Mouse (Mus musculus) limb, embryonic 14.5 days (tissue): Measurements from ENCODE around the gene Ajuba. TPM values are rescaled to one million over a fixed set of nuclear protein-coding genes. Genes with fewer than 3 reads are reported as not detected.

Experiments
- ATAC-seq: fragments of 200-750 bp; cut with Nextera tagmentation; 2 replicates; pipeline ENCODE4 v1.8.0; 2017; ENCODE audit warnings: low read depth, moderate number of reproducible peaks, moderate TSS enrichment; ENCODE audit not compliant: low FRiP score
- DNase-seq: peaks from one replicate; pipeline ENCODE4 v3.0.0-alpha.2; 2015; ENCODE audit warnings: low spot score
- H3K27ac ChIP-seq: fragments of 300-500 bp; sonication (generic); replicated peaks from 2 replicates; pipeline ENCODE4 v1.5.1; 2014; ENCODE audit warnings: low read depth, mild to moderate bottlenecking, low read length, moderate library complexity, mixed read lengths
- H3K27me3 ChIP-seq: fragments of 300-500 bp; sonication (generic); 2 replicates; pipeline ENCODE4 v1.6.1; 2014; ENCODE audit warnings: low read length, mixed read lengths; ENCODE audit not compliant: control insufficient read depth, insufficient read depth
- H3K36me3 ChIP-seq: fragments of 300-500 bp; sonication (generic); 2 replicates; pipeline ENCODE4 v1.6.1; 2014; ENCODE audit warnings: mild to moderate bottlenecking, low read length, moderate library complexity, mixed read lengths; ENCODE audit not compliant: control insufficient read depth, insufficient read depth
- H3K4me1 ChIP-seq: fragments of 300-500 bp; sonication (generic); 2 replicates; pipeline ENCODE4 v1.6.1; 2014; ENCODE audit warnings: antibody characterized with exemption, low read length, mixed read lengths; ENCODE audit not compliant: control insufficient read depth, insufficient read depth
- H3K4me2 ChIP-seq: fragments of 300-500 bp; sonication (generic); replicated peaks from 2 replicates; pipeline ENCODE4 v1.6.1; 2014; ENCODE audit warnings: low read depth, mild to moderate bottlenecking, low read length, moderate library complexity; ENCODE audit not compliant: severe bottlenecking
- H3K4me3 ChIP-seq: fragments of 300-500 bp; sonication (generic); replicated peaks from 2 replicates; pipeline ENCODE4 v1.5.1; 2014; ENCODE audit warnings: low read length
- H3K9ac ChIP-seq: fragments of 300-500 bp; sonication (generic); 2 replicates; pipeline ENCODE4 v1.6.1; 2014; ENCODE audit warnings: mild to moderate bottlenecking, low read depth, low read length, moderate library complexity; ENCODE audit not compliant: severe bottlenecking
- H3K9me3 ChIP-seq: fragments of 300-500 bp; sonication (generic); 2 replicates; pipeline ENCODE4 v1.6.1; 2016; ENCODE audit warnings: low read length; ENCODE audit not compliant: control insufficient read depth
- POLR2A ChIP-seq: fragments of 200-500 bp; IDR thresholded peaks from 2 replicates; pipeline ENCODE4 v1.8.0; 2012; ENCODE audit warnings: inconsistent platforms, mild to moderate bottlenecking, moderate library complexity, borderline replicate concordance; ENCODE audit not compliant: insufficient read depth, insufficient read length; ENCODE audit errors: extremely low read depth
- WGBS: fragments of 180-500 bp; shearing (Covaris S2); extraction: QIAGEN DNeasy Blood & Tissue Kit; methylation state at CpG from one replicate; pipeline ENCODE4 v1.1.7; 2014; 5-methylcytosine and 5-hydroxymethylcytosine counted together
- polyA plus RNA-seq, 2 experiments: library from polyadenylated mRNA; depleted of rRNA in 1 of 2; stranded (reverse) in 1 of 2; unstranded in 1 of 2; fragments of >200 nt; fragmentation: Nextera tagmentation in 1 of 2; extraction: Ambion mirVana in 1 of 2; gene quantifications; 2 replicates each; pipeline versions ENCODE4 v1.2.1 to v1.2.3; 2012 to 2014

Gene Ajuba
- polyA plus RNA-seq, 2 experiments: 18.1 to 61.4 TPM

GRCm38 (mm10) chr14:54560527-54561242, 16.7 kb downstream of the Ajuba start:
- no peaks in the 10 kb centered on the region for H3K9me3 ChIP-seq
- H3K36me3 ChIP-seq: no peaks in the 10 kb centered on the region
- H3K4me1 ChIP-seq: no peaks in the 10 kb centered on the region
- no peak overlapping the region for H3K4me3 ChIP-seq
- H3K9ac ChIP-seq: no peak overlapping the region
- no peak overlapping the region for H3K4me2 ChIP-seq
- no peak for ATAC-seq
- H3K27me3 ChIP-seq: no peaks in the 10 kb centered on the region
- no peak for DNase-seq
- 81% methylated on average over 14 of the region's 14 CpGs for WGBS
- no peak overlapping the region for H3K27ac ChIP-seq
- no peak for TF ChIP-seq POLR2A

DNA sequence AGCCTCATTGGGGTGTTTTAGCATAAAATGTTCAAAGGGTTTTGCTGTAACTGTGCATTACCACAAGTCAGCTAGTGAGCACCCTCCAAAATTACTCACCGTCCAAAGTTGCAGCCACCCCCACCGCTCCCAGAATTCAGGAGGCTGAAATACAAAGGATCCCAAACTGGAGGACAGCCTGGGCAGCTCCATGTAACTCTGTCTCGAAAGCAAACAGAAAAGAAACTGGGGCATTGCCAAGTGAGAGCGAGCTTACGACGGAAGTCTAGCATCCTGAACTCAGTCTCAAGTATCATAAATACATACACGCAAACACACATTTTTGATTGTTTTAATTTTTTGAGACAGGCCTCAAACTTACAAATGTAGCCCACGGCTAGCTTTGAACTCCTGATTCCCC, 20.0 kb downstream of the Ajuba start:
- Histone ChIP-seq H3K27ac (no peak overlapping the region), H3K9ac (no peak overlapping the region), H3K4me2 (no peak overlapping the region), H3K4me1 (0 out of 2 replicates have a peak, but pooled peaks cover 2% of the 10 kb centered on the region), H3K27me3 (no peaks in the 10 kb centered on the region), H3K4me3 (no peak overlapping the region), H3K36me3 (no peaks in the 10 kb centered on the region), H3K9me3 (no peaks in the 10 kb centered on the region)
- no peak for TF ChIP-seq POLR2A
- DNase-seq: no peak
- no peak for ATAC-seq
- WGBS: 84% methylated on average over 8 of the region's 8 CpGs

DNA sequence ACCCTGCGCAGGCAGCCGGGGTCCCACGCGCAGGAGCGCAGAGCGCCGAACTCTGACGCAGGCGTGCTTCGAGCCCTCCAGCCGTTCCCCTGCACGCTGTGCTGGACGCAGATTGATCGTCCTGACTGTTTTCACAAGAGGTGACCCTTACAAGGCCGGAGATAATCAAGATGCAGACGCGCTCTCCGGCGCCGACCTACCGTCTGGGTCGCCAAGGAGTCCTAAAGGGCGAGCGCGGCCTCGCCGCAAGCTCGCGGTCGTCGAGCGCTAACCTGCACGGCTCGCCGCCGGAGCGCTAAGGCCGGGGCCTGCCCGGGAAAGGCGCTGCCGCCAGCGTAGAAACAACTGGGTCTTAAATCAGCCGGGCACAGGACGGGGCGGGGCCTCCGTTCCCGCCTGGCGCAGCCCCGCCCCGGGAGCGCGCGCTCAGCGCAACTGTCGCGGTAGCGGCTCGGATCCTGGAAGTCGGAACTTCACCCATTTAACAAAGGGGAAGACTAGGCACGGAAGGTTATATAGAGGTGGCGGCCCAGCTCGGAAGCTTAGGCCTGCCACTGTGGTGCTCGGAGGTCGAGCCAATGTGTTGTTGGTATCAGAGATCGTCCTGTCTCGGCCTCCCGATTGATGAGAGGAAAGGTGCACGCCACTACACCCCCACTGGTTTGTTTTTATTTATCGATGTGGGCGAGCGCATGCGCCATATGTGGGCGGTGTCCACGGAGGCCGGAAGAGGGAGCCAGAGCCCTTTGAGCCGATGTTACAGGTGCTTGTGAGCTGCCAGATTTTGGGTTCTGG, 23.2 kb downstream of the Ajuba start, which contains the start of gene Haus4:
Gene Haus4, minus strand, starts transcription at position 642 of the 795 bp plus-strand sequence.
- peak within 1 kb of the TSS; percentile 78 for H3K27ac ChIP-seq
- WGBS: under 1% methylated on average over 70 of the region's 76 CpGs
- peak; percentile 74; the same call in 1 of the 2 replicates for TF ChIP-seq POLR2A
- H3K27me3 ChIP-seq: no peaks in the 10 kb centered on the region
- DNase-seq: peak; percentile 87
- peaks cover 12% of the 10 kb centered on the region for H3K36me3 ChIP-seq
- no peaks in the 10 kb centered on the region for H3K9me3 ChIP-seq
- peak within 1 kb of the TSS; percentile 52 for H3K4me3 ChIP-seq
- ATAC-seq: peak; percentile 93
- H3K4me1 ChIP-seq: 0 out of 2 replicates have a peak, but pooled peaks cover 2% of the 10 kb centered on the region
- H3K4me2 ChIP-seq: peak within 1 kb of the TSS; percentile 78
- peak within 1 kb of the TSS; percentile 75 for H3K9ac ChIP-seq

DNA sequence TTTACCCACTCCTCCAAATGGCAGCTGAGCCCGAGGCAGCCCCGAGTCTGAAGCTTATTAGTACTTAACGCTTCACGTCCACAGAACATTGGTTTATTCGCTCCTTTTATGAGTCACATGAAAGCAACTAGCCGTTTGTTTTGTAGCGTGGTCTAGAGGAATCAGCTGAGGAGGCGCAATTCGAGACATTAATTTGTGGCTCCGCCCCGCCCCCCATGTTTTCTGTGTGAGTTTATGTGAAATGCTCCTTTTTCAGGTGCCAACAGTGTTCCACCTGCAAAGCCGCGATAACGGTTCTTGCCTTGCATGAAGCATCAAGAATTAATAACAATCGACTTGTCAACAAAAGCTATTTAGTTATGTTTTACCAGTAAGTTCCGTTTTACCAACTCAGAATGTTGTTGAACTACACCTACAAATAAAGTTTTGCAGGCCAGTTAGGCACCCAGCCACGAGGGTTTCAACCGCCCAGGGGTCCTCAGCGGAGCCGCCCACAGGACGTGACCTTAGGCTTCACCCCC, 23.8 kb downstream of the Ajuba start:
- Histone ChIP-seq H3K4me2 (peak overlapping the region; percentile 78), H3K36me3 (peaks cover 18% of the 10 kb centered on the region), H3K4me1 (0 out of 2 replicates have a peak, but pooled peaks cover 2% of the 10 kb centered on the region), H3K9ac (peak overlapping the region; percentile 75), H3K27me3 (no peaks in the 10 kb centered on the region), H3K27ac (peak overlapping the region; percentile 78), H3K4me3 (peak overlapping the region; percentile 52), H3K9me3 (no peaks in the 10 kb centered on the region)
- 1% methylated on average over 21 of the region's 21 CpGs for WGBS
- TF ChIP-seq POLR2A: no peak
- ATAC-seq (no peak), DNase-seq (peak; percentile 44)

DNA sequence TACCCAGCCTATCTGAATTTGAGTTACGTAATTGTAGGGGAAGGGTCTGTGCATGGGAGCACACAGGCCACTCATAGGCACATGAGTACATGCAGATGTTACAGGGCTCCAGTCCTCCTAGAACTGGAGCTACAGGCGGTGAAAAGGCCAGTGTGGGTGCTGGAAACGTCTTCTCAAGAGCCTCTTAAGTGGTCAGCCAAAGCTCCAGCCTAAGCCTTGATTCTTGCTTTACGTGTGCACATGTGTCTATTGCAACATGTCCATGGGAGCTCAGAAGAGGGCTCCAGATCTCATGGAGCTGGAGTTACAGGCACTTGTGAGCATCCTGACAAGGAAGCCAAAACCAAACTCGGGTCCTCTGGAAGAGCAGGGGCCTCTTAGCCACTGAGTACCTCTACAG, 32.7 kb downstream of the Ajuba start:
- no peak overlapping the region for H3K4me2 ChIP-seq
- H3K27ac ChIP-seq: no peak overlapping the region
- no peaks in the 10 kb centered on the region for H3K9me3 ChIP-seq
- TF ChIP-seq POLR2A: no peak
- H3K9ac ChIP-seq: no peak overlapping the region
- no peaks in the 10 kb centered on the region for H3K27me3 ChIP-seq
- ATAC-seq: no peak
- 88% methylated on average over 5 of the region's 5 CpGs for WGBS
- H3K36me3 ChIP-seq: peaks cover 64% of the 10 kb centered on the region
- DNase-seq: no peak
- no peaks in the 10 kb centered on the region for H3K4me1 ChIP-seq
- H3K4me3 ChIP-seq: no peak overlapping the region
